Mouse (Mus musculus): ENCODE data around the gene Olfr61.
"Not testable (repeated sequence)": the region's sequence is repeated elsewhere in the genome, so short reads cannot be mapped to it uniquely, and the experiment has no call there.

The Olfr61 gene

DNA sequence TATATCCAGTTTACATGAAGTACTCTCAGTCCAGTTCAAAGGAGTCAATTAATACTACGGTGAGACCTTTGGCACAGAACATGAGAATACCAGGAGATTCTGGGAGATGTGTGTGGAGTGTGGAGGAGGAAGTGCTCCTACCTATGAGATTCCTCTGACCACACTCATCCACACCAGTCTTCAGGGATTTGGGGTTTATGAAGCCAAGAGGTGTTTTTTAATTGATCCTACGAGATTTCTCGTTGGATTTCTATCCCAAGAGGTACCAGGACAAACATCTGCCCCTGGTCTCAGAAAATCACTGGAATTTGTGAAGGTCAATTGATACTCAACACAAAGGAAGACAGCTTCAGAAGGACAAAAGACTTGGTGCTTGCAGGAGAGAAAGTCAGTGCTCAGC lies at the start of gene Olfr61:
Gene Olfr61 (plus strand): TSS at position 301 of the 400 bp plus-strand sequence.
- DNase-seq = not testable (repeated sequence)

DNA sequence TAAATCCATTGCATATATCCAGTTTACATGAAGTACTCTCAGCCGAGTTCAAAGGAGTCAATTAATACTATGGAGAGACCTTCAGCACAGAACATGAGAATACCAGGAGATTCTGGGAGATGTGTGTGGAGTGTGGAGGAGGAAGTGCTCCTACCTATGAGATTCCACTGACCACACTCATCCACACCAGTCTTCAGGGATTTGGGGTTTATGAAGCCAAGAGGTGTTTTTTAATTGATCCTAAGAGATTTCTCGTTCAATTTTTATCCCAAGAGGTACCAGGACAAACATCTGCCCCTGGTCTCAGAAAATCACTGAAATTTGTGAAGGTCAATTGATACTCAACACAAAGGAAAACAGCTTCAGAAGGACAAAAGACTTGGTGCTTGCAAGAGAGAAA lies 27.8 kb upstream of the Olfr61 start, which contains the start of gene Olfr46:
Gene Olfr46 (plus strand): TSS at position 301 of the 400 bp plus-strand sequence.
- not testable (repeated sequence) for DNase-seq

DNA sequence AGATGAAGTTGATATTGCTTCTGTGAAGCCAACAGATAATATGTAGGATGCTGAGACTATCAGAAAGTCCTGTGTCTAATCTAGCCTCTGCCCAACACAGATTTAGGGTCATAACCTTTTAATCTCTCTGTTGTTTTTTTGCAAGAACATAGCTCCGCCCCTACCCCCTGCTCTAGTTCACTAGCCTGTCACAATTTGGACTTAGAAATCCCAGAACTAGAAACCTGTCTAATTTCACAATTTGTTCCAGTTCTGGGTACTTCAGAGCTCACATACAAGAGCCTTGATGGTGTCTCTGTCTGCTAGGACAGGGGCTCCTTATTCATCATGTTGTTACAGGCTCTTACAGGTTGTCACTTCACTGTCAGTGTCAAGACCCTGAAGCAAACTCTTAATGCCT lies 1.8 kb downstream of the Olfr61 start:
- no peak for DNase-seq

DNA sequence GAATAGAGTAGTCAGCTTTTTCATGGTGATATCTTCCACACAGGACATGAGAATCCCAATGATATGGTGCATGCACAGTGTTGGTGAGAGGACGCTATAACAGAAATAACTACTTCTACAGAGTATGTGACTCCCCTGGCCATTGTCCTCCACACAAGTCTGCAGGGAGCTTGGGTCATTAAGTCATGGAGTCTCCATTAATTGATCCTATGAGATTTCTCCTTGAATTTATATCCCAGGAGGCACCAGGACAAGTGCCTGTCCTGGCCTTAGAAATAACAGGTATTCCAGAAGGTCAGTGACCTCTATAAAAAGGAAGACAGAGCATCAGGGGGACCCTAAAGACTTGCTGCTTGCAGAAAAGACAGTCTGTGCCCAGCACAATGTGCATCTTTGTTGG lies 17.4 kb downstream of the Olfr61 start, which contains the start of gene Olfr53:
Gene Olfr53 (plus strand): TSS at position 301 of the 400 bp plus-strand sequence.
- no peak for DNase-seq

DNA sequence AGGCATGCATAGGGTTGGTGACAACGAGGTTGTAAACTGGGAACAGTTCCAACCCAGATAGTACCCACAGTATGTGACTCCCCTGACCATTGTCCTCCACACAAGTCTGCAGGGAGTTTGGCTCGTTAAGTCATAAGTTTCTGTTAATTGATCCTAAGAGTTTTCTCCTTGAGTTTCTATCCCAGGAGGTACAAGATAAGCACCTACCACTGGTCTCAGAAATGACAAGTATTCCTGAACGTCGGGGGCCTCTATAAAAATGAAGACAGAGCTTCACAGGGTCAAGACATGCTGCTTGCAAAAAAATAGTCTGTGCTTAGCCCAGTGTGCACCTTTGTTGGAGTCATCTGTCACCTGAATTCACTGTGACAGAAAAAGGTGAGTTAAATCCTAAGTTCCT lies 30.9 kb downstream of the Olfr61 start, which contains the start of gene Olfr539:
Gene Olfr539 (plus strand): TSS at position 301 of the 400 bp plus-strand sequence.
- no peak for DNase-seq

DNA sequence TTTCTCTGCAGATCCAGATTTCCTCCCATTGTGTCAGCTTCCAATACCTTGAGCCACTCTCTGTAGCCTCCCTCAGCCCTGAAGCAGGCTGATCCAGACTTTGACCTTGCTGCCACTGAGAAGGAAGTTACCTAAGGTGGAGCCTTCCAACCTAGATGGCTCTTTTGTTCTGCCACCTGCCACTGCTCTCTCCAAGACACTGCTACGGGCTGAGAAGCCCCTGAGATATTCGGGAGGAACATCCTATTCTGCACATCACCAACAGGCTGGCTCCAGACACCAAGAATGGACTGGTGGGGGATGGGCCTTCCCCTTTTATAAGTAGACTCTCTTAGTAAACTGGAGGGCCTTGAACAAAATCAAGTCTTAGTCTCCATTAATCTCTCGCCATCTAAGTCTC lies 41.9 kb downstream of the Olfr61 start:
- not testable (repeated sequence) for DNase-seq

DNA sequence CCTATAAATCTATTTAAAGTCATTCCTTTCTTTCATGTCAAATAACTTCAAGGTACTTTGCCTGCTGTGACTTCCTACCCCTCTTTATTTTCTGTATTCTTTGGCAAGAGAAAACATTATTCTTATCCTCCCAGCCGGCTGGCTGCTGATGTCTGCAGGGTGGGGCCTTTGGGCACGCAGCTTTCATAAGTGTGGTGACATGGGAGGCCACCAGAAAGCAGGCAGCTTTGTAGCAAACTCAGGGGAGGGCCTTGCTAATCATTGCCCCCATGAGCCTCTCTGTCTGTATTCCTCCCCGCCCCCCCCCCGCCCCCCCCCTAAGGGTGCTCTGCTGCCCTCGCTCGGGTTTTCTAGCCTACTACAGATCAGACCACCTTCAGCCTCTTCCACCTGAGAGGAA lies 47.1 kb downstream of the Olfr61 start:
- DNase-seq = no peak

DNA sequence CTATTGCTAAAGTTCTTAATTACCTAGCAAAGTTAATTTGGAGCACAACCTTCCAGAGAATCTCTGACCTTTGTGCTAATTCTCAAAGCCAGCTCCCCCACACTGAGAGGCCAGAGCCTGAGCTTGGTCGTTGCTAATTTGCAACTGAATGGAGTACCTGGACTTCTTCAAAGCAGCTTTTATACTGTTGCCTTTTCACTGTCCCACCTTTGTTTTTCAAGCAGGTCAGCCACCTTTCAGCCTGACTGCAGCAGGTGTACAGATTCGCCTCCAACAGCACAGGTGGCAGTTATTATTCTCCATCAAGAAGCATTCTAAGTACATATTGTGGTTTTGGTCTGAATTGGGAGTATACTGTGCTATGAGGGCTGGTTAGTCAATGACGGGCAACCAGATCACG lies 50.8 kb downstream of the Olfr61 start:
- DNase-seq = not testable (repeated sequence)

DNA sequence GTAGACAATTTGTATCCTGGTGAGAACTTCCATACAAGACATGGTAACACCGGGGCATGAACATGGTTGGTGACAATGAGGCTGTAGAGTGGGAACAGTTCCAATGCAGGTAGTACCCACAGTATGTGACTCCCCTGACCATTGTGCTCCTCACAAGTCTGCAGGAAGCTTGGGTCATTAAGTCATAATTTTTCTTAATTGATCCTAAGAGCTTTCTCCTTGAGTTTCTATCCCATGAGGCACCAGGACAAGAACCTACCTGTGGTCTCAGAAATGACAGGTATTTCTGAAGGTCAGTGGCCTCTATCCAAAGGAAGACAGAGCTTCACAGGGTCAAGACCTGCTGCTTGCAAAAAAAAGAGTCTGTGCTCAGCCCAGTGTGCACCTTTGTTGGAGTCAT lies 52.9 kb downstream of the Olfr61 start, which contains the start of gene Olfr45:
Gene Olfr45 (plus strand): TSS at position 301 of the 400 bp plus-strand sequence.
- no peak for DNase-seq
